In the genomic region with DNA sequence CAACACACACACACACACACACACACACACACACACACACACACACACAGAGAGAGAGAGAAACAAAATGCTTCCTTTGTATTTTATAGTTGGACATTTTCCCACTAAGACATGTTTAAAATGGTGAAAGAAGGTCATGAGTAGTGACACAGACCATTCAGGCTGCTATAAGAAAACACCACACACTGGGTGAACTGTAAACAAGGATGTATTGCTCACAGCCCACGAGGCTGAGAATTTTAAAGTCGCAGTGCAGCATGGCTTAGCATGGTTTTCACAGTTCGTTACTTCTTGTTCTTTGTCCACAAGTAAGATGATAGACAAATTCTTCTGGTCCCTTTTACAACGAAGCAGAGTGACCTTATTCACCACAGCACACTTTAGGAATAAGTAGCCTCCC, we compare ENCODE assay signal across 15 mouse cellular contexts.
"Had no signal": no experiment of that assay in that cellular context is flagged by ENCODE, and none has a peak within 500 bp of the region (broad histone marks: within the 10 kb centered on the region; RNA-seq: fewer than 3 reads in every experiment).

No protein-coding gene starts in this region.

- H3K9me3 ChIP-seq: limb, embryonic 13.5 days; neural tube, embryonic 12.5 days; stomach, embryonic 15.5 days had no signal

- H3K9ac ChIP-seq: limb, embryonic 13.5 days; liver, embryonic 14.5 days; neural tube, embryonic 12.5 days; stomach, embryonic 15.5 days had no signal

- H3K27me3 ChIP-seq: limb, embryonic 13.5 days; megakaryocyte, embryonic 14.5 days; neural tube, embryonic 12.5 days; stomach, embryonic 15.5 days had no signal

- DNase-seq: kidney, adult 11 months; kidney, adult 9 months; kidney, postnatal 10 days; left cerebral cortex, postnatal 4 days; lung, adult 18-20 months; lung, postnatal 10 days; lung, postnatal 4 days; right cerebral cortex, postnatal 14 days; thymus, adult 2 months; thymus, postnatal 25 days had no signal

- H3K4me1 ChIP-seq: limb, embryonic 13.5 days; megakaryocyte, embryonic 14.5 days; neural tube, embryonic 12.5 days; stomach, embryonic 15.5 days had no signal

- H3K4me3 ChIP-seq: limb, embryonic 13.5 days; megakaryocyte, embryonic 14.5 days; neural tube, embryonic 12.5 days; stomach, embryonic 15.5 days had no signal

- H3K27ac ChIP-seq: limb, embryonic 13.5 days; liver, embryonic 14.5 days; neural tube, embryonic 12.5 days; stomach, embryonic 15.5 days had no signal

- H3K36me3 ChIP-seq: limb, embryonic 13.5 days; neural tube, embryonic 12.5 days; stomach, embryonic 15.5 days had no signal

- H3K4me2 ChIP-seq: limb, embryonic 13.5 days; neural tube, embryonic 12.5 days; stomach, embryonic 15.5 days had no signal
